Mouse (Mus musculus): Measurements from ENCODE around the gene Msgn1.

Msgn1 gene

GRCm38 (mm10) chr12:11198551-11198950 lies 10.2 kb downstream of the Msgn1 start:
- no peak for DNase-seq (ENCODE audit: low spot score)

DNA sequence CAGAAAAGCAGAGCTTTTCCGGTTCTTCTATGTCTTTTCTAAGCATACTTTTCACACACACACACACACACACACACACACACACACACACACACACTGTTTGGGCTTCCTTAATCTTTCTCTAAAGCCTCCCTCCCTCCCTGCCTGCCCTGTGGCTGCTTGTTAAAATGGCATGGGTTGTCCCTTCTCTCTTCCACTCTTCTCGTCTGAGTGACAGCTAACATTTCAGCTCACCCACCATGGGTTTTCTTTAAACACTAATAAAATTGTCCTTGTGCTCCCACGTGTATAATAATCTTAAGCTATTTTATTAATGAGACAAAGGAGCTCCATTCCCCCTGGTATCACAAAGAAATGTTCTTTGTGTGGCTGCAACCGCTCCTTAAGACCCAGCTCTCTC lies 10.7 kb downstream of the Msgn1 start:
- DNase-seq (ENCODE audit: low spot score): no peak

DNA sequence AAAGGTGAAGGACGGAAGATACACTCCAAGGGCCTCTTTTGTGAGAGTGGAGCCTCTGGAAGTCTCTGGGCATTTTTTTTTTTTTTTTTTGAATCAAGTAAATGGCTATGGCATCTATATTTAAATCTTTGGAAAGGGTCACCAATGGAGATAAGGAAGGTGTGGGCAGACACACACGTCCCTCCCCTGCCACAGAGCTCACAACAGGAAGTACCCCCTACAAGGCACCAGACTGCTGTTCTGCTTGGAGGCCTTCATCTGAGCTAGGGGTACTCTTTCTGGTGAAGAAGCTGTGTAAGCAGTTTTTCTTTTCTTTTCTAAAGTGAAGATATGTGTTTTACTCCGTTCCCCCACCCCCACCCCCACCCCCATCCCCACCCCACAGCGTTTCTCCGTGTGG lies 11.9 kb downstream of the Msgn1 start:
- DNase-seq (ENCODE audit: low spot score): no peak

DNA sequence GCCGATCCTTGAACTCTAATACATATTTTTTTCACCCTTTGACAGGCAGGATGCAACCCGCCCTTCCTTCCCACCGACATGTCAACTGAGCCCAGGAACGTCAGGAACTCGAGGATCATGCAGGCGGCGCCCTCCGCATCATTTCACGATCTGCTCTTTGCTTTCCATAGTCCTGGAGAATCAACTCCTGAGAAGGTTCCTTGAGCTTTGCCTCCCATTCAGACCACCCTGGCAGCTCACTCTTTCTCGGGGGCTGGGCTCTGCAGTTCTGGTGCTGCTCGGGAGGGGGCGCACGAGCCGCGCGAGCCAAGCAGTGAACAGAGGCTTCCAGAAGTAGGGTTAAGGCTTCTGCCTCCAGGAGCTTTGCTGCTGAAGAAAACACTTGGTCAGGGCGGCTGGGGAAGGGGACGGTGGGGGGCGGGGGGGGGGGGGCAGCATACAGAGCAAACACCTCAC lies 12.6 kb downstream of the Msgn1 start:
- peak; percentile 70 for DNase-seq (ENCODE audit: low spot score)

- no peak for DNase-seq (ENCODE audit: low spot score)
Observed at GRCm38 (mm10) chr12:11195031-11195430, 13.7 kb downstream of the Msgn1 start.

DNA sequence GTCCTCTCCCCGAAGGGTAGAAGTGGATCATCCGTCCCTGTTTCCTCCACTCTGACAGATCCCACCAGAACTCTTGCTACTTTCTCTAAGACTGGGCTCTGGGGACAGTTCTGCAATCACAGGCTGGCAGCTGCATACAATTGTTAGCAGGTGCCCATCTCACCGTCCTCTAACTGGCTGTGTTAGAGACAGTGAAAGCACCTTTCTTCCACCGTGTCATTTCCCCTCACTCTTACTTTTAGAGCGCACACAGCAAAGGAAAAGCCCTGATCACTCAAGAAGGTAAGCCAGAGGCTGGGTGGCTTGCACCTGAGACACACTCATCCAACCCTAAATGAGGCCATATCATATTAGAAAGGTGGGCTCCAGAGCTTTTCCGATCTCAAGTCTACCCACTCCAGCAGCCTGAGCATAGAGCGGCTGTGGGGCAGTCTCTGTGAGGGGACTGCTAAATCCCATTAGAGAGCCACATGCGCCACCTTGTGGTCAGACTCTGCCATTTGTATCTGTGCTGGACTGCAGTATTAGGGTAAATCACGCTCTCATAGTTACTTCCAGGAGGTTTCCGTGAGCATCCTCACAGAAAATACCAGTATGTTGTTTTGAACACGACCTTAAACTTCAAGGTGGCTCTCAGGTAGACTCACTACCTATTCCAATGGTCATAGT lies 30.2 kb downstream of the Msgn1 start:
- DNase-seq (ENCODE audit: low spot score): peak; percentile 78

- no peak for DNase-seq (ENCODE audit: low spot score)
Observed at GRCm38 (mm10) chr12:11177408-11178394, 31.1 kb downstream of the Msgn1 start.

DNA sequence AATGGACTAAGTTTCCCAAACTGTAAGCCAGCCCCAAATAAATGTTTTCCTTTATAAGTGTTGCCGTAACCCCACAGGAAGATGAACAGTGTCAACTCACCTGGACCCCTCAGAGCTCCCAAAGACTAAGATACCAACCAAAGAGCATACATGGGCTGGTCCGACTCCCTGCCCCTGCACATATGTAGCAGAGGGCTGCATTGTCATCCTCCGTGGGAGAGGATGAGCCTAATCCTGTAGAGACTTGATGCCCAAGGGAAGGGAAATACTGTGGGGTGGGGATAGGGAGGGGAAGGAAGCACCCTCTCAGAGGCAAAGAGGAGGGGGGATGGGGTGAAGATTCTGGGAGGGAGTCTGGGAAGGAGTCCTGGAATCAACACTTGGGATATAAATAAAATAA lies 50.1 kb downstream of the Msgn1 start:
- no peak for DNase-seq (ENCODE audit: low spot score)

Measured in testis, postnatal 14 days (tissue).